Mouse (Mus musculus): ENCODE data around the gene Mthfr. TPM values are rescaled to one million over a fixed set of nuclear protein-coding genes. Genes with fewer than 3 reads are reported as not detected.
A peak's percentile ranks its signal among the peaks of the same experiment; 100 is the strongest.

Gene Mthfr
- polyA plus RNA-seq, 1 experiment, result 31.8 TPM

GRCm38 (mm10) chr4:148001013-148001789 is 37.7 kb upstream of the Mthfr start:
- H3K4me3 ChIP-seq, result no peak overlapping the region
- H3K36me3 ChIP-seq (ENCODE audit: control insufficient read depth, insufficient read depth), result peaks cover 8% of the 10 kb centered on the region
- H3K27me3 ChIP-seq (ENCODE audit: control insufficient read depth, insufficient read depth, insufficient read length), result no peaks in the 10 kb centered on the region
- TF ChIP-seq MYOD1 (IDR thresholded peaks at IDR 0.05; ENCODE audit: control insufficient read depth in 1 of 3, insufficient read length in 2 of 3, low read depth in 2 of 3) (no peak), POLR2AphosphoS2 (IDR thresholded peaks at IDR 0.05; ENCODE audit: insufficient read length, low read depth) (no peak), SRF (IDR thresholded peaks at IDR 0.05; ENCODE audit: control insufficient read depth, insufficient read length, low read depth) (no peak), REST (IDR thresholded peaks at IDR 0.05; ENCODE audit: insufficient read depth, insufficient read length) (no peak), USF1 (IDR thresholded peaks at IDR 0.05; ENCODE audit: low read depth) (no peak), MYOG (IDR thresholded peaks at IDR 0.05; ENCODE audit: control insufficient read depth in 1 of 3, insufficient read depth in 1 of 3, insufficient read length in 2 of 3, low read depth in 2 of 3) (no peak), TCF12 (IDR thresholded peaks at IDR 0.05; ENCODE audit: insufficient read depth, poor library complexity, severe bottlenecking) (no peak)
- H3ac ChIP-seq (ENCODE audit: control insufficient read depth, insufficient read length), result no peak overlapping the region
- H3K4me2 ChIP-seq (ENCODE audit: low read depth), result no peak overlapping the region
- no peaks in the 10 kb centered on the region for H3K79me2 ChIP-seq (ENCODE audit: control insufficient read depth, insufficient read depth)

GRCm38 (mm10) chr4:148001866-148002265 is 37.0 kb upstream of the Mthfr start:
- Histone ChIP-seq H3K27me3 (ENCODE audit: control insufficient read depth, insufficient read depth, insufficient read length) (no peaks in the 10 kb centered on the region), H3ac (ENCODE audit: control insufficient read depth, insufficient read length) (no peak overlapping the region), H3K4me2 (ENCODE audit: low read depth) (no peak overlapping the region), H3K79me2 (ENCODE audit: control insufficient read depth, insufficient read depth) (no peaks in the 10 kb centered on the region), H3K4me3 (no peak overlapping the region), H3K36me3 (ENCODE audit: control insufficient read depth, insufficient read depth) (peaks cover 15% of the 10 kb centered on the region)
- TF ChIP-seq POLR2AphosphoS2 (IDR thresholded peaks at IDR 0.05; ENCODE audit: insufficient read length, low read depth), result no peak
- peak; percentile 72 for TF ChIP-seq REST (IDR thresholded peaks at IDR 0.05; ENCODE audit: insufficient read depth, insufficient read length)
- no peak for TF ChIP-seq E2F4 (IDR thresholded peaks at IDR 0.05; ENCODE audit: insufficient read depth)

DNA sequence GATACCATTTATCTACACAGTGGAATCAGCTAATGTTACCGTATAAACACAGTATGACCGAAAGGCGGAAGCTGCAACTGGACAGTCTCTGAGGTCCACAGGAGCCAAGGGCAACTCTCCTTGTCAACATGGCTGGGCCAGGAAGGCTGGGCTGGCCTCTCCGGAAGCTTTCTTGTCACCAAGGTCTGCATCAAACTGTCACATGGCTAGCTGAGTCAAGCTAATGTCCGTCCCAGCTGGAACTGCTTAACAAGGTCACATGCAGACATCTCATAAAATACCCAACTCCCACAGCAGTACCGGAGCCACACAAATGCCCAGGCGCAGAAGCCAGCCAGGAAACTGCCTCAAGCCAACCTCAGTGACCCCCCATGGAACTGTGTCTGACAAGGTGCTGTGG is 34.5 kb upstream of the Mthfr start:
- Histone ChIP-seq H3K36me3 (ENCODE audit: control insufficient read depth, insufficient read depth) (peaks cover 21% of the 10 kb centered on the region), H3K27me3 (ENCODE audit: control insufficient read depth, insufficient read depth, insufficient read length) (no peaks in the 10 kb centered on the region), H3ac (ENCODE audit: control insufficient read depth, insufficient read length) (no peak overlapping the region), H3K4me2 (ENCODE audit: low read depth) (no peak overlapping the region), H3K79me2 (ENCODE audit: control insufficient read depth, insufficient read depth) (no peaks in the 10 kb centered on the region), H3K4me3 (no peak overlapping the region)
- TF ChIP-seq USF1 (IDR thresholded peaks at IDR 0.05; ENCODE audit: low read depth) (no peak), SRF (IDR thresholded peaks at IDR 0.05; ENCODE audit: control insufficient read depth, insufficient read length, low read depth) (no peak), REST (IDR thresholded peaks at IDR 0.05; ENCODE audit: insufficient read depth, insufficient read length) (no peak), POLR2AphosphoS2 (IDR thresholded peaks at IDR 0.05; ENCODE audit: insufficient read length, low read depth) (no peak), E2F4 (IDR thresholded peaks at IDR 0.05; ENCODE audit: insufficient read depth) (no peak), MAX (IDR thresholded peaks at IDR 0.05; ENCODE audit: low read depth) (no peak), TCF3 (IDR thresholded peaks at IDR 0.05; ENCODE audit: insufficient read length, low read depth) (no peak), MYOD1 (IDR thresholded peaks at IDR 0.05; ENCODE audit: control insufficient read depth in 1 of 3, insufficient read length in 2 of 3, low read depth in 2 of 3) (no peak)

GRCm38 (mm10) chr4:148008412-148008811 is 30.5 kb upstream of the Mthfr start:
- no peaks in the 10 kb centered on the region for H3K27me3 ChIP-seq (ENCODE audit: control insufficient read depth, insufficient read depth, insufficient read length)
- TF ChIP-seq MAX (IDR thresholded peaks at IDR 0.05; ENCODE audit: low read depth) (no peak), POLR2AphosphoS2 (IDR thresholded peaks at IDR 0.05; ENCODE audit: insufficient read length, low read depth) (no peak), SRF (IDR thresholded peaks at IDR 0.05; ENCODE audit: control insufficient read depth, insufficient read length, low read depth) (no peak), MYOG (IDR thresholded peaks at IDR 0.05; ENCODE audit: control insufficient read depth in 1 of 3, insufficient read depth in 1 of 3, insufficient read length in 2 of 3, low read depth in 2 of 3) (no peak), REST (IDR thresholded peaks at IDR 0.05; ENCODE audit: insufficient read depth, insufficient read length) (no peak), POLR2A (IDR thresholded peaks at IDR 0.05; ENCODE audit: insufficient read length, low read depth) (no peak), TCF3 (IDR thresholded peaks at IDR 0.05; ENCODE audit: insufficient read length, low read depth) (no peak), E2F4 (IDR thresholded peaks at IDR 0.05; ENCODE audit: insufficient read depth) (no peak), MYOD1 (IDR thresholded peaks at IDR 0.05; ENCODE audit: control insufficient read depth in 1 of 3, insufficient read length in 2 of 3, low read depth in 2 of 3) (no peak), USF1 (IDR thresholded peaks at IDR 0.05; ENCODE audit: low read depth) (no peak), CEBPB (IDR thresholded peaks at IDR 0.05; ENCODE audit: insufficient read depth, poor library complexity, severe bottlenecking) (no peak), TCF12 (IDR thresholded peaks at IDR 0.05; ENCODE audit: insufficient read depth, poor library complexity, severe bottlenecking) (no peak)
- no peaks in the 10 kb centered on the region for H3K79me2 ChIP-seq (ENCODE audit: control insufficient read depth, insufficient read depth)
- H3K4me2 ChIP-seq (ENCODE audit: low read depth), result no peak overlapping the region
- no peak overlapping the region for H3ac ChIP-seq (ENCODE audit: control insufficient read depth, insufficient read length)
- H3K4me3 ChIP-seq, result no peak overlapping the region
- H3K36me3 ChIP-seq (ENCODE audit: control insufficient read depth, insufficient read depth), result peaks cover 30% of the 10 kb centered on the region

DNA sequence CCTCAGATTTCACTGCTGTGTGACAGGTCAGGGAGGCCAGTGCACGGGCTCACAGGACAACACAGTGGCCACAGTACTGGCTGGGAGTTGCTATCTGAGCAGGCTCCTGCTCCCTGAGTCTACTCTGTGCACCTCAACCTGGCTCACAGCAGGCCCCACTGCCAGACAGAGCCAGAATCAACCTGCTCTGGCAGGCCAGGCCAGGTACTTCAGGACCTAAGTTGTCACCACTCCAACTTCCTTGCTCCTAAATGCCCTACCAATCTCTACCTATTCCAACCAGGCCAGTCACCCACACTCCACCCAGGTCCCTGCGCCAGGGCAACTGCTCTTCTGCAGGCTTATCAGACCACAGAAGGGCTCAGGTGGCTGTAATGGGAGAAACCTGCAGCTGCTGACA is 29.2 kb upstream of the Mthfr start:
- no peaks in the 10 kb centered on the region for H3K27me3 ChIP-seq (ENCODE audit: control insufficient read depth, insufficient read depth, insufficient read length)
- no peak overlapping the region for H3K4me3 ChIP-seq
- peaks cover 40% of the 10 kb centered on the region for H3K36me3 ChIP-seq (ENCODE audit: control insufficient read depth, insufficient read depth)
- H3K79me2 ChIP-seq (ENCODE audit: control insufficient read depth, insufficient read depth), result no peaks in the 10 kb centered on the region
- no peak overlapping the region for H3ac ChIP-seq (ENCODE audit: control insufficient read depth, insufficient read length)
- no peak for TF ChIP-seq MAX (IDR thresholded peaks at IDR 0.05; ENCODE audit: low read depth)
- no peak for TF ChIP-seq CEBPB (IDR thresholded peaks at IDR 0.05; ENCODE audit: insufficient read depth, poor library complexity, severe bottlenecking)
- no peak for TF ChIP-seq MYOD1 (IDR thresholded peaks at IDR 0.05; ENCODE audit: control insufficient read depth in 1 of 3, insufficient read length in 2 of 3, low read depth in 2 of 3)
- H3K4me2 ChIP-seq (ENCODE audit: low read depth), result no peak overlapping the region

All from myocyte (in vitro differentiated cells).